Mouse (Mus musculus) liver, postnatal 0 days (tissue): ENCODE results near the gene Dlg5. TPM values are rescaled to one million over a fixed set of nuclear protein-coding genes. Genes with fewer than 3 reads are reported as not detected.

Experiments used
- ATAC-seq: fragments of 200-750 bp; cut with Nextera tagmentation; 2 replicates; pipeline ENCODE4 v1.8.0; 2017; ENCODE audit warnings: mild to moderate bottlenecking, moderate library complexity
- DNase-seq: peaks from one replicate; pipeline ENCODE4 v3.0.0-alpha.2; 2016
- H3K27ac ChIP-seq: fragments of 300-500 bp; sonication (generic); 2 replicates; pipeline ENCODE4 v1.5.1; 2014; ENCODE audit warnings: antibody characterized with exemption, moderate library complexity, mild to moderate bottlenecking, low read depth
- H3K27me3 ChIP-seq: fragments of 300-500 bp; sonication (generic); 2 replicates; pipeline ENCODE4 v1.6.1; 2014; ENCODE audit warnings: low read length, control low read depth, mixed read lengths; ENCODE audit not compliant: insufficient read depth
- H3K36me3 ChIP-seq: fragments of 300-500 bp; sonication (generic); replicated peaks from 2 replicates; pipeline ENCODE4 v1.6.1; 2014; ENCODE audit warnings: mild to moderate bottlenecking, control low read depth, low read length, moderate library complexity, mixed read lengths; ENCODE audit not compliant: insufficient read depth
- H3K4me1 ChIP-seq: fragments of 300-500 bp; sonication (generic); 2 replicates; pipeline ENCODE4 v1.6.1; 2014; ENCODE audit warnings: antibody characterized with exemption, mild to moderate bottlenecking, control low read depth; ENCODE audit not compliant: insufficient read depth
- H3K4me2 ChIP-seq: fragments of 300-500 bp; sonication (generic); 2 replicates; pipeline ENCODE4 v1.6.1; 2014; ENCODE audit warnings: low read depth, mild to moderate bottlenecking, low read length, moderate library complexity, mixed read lengths
- H3K4me3 ChIP-seq: fragments of 300-500 bp; sonication (generic); 2 replicates; pipeline ENCODE4 v1.5.1; 2014; ENCODE audit warnings: low read depth, low read length
- H3K9ac ChIP-seq: fragments of 300-500 bp; sonication (generic); replicated peaks from 2 replicates; pipeline ENCODE4 v1.6.1; 2014; ENCODE audit warnings: mild to moderate bottlenecking, moderate library complexity
- H3K9me3 ChIP-seq: fragments of 300-500 bp; sonication (generic); 2 replicates; pipeline ENCODE4 v1.6.1; 2016; ENCODE audit warnings: mild to moderate bottlenecking, control low read depth, low read length, mixed read lengths
- CTCF ChIP-seq: sonication (generic); IDR thresholded peaks from 2 replicates; pipeline ENCODE4 v1.5.1; 2016; ENCODE audit warnings: antibody characterized with exemption, low read depth
- EP300 ChIP-seq: IDR thresholded peaks from 2 replicates; pipeline ENCODE4 v1.6.1; 2016; ENCODE audit warnings: antibody characterized with exemption, low read depth, mild to moderate bottlenecking
- WGBS: fragments of 180-500 bp; shearing (Covaris S2); extraction: QIAGEN DNeasy Blood & Tissue Kit; methylation state at CpG from one replicate; pipeline ENCODE4 v1.1.7; 2014; ENCODE audit not compliant: insufficient replicate concordance; 5-methylcytosine and 5-hydroxymethylcytosine counted together
- polyA plus RNA-seq: library from polyadenylated mRNA; unstranded; fragments of >200 nt; fragmentation: Nextera tagmentation; extraction: Ambion mirVana; gene quantifications from 2 replicates; pipeline ENCODE4 v1.2.1, GENCODE M21; 2015

The Dlg5 gene
- polyA plus RNA-seq, 1 experiment from 2014 or later = 0.88 TPM

GRCm38 (mm10) chr14:24255956-24256355 lies 10.2 kb upstream of the Dlg5 start:
- WGBS = 59% methylated on average over 2 of the region's 2 CpGs
- H3K4me3 ChIP-seq = no peak overlapping the region
- H3K9ac ChIP-seq = no peak overlapping the region
- H3K27me3 ChIP-seq = no peaks in the 10 kb centered on the region
- no peak overlapping the region for H3K4me2 ChIP-seq
- no peak overlapping the region for H3K27ac ChIP-seq
- H3K9me3 ChIP-seq = no peaks in the 10 kb centered on the region
- no peaks in the 10 kb centered on the region for H3K4me1 ChIP-seq
- no peaks in the 10 kb centered on the region for H3K36me3 ChIP-seq
- no peak for ATAC-seq
- DNase-seq = no peak
- no peak for TF ChIP-seq CTCF
- TF ChIP-seq EP300 = no peak

GRCm38 (mm10) chr14:24253611-24254202 lies 8.0 kb upstream of the Dlg5 start:
- H3K4me3 ChIP-seq = no peak overlapping the region
- no peaks in the 10 kb centered on the region for H3K9me3 ChIP-seq
- H3K27me3 ChIP-seq = no peaks in the 10 kb centered on the region
- H3K4me1 ChIP-seq = no peaks in the 10 kb centered on the region
- DNase-seq (no peak), ATAC-seq (no peak)
- no peak overlapping the region for H3K9ac ChIP-seq
- 9% methylated on average over 8 of the region's 8 CpGs for WGBS
- H3K27ac ChIP-seq = no peak overlapping the region
- TF ChIP-seq CTCF (no peak), EP300 (no peak)
- no peaks in the 10 kb centered on the region for H3K36me3 ChIP-seq
- no peak overlapping the region for H3K4me2 ChIP-seq

GRCm38 (mm10) chr14:24251326-24251725 lies 5.6 kb upstream of the Dlg5 start:
- WGBS = 72% methylated on average over 1 of the region's 1 CpGs
- Histone ChIP-seq H3K27ac (no peak overlapping the region), H3K9ac (no peak overlapping the region), H3K4me2 (no peak overlapping the region), H3K4me1 (no peaks in the 10 kb centered on the region), H3K27me3 (peaks cover 7% of the 10 kb centered on the region; the same call in 1 of the 2 replicates), H3K9me3 (no peaks in the 10 kb centered on the region), H3K36me3 (no peaks in the 10 kb centered on the region), H3K4me3 (no peak overlapping the region)
- ATAC-seq = no peak
- no peak for DNase-seq
- TF ChIP-seq CTCF (no peak), EP300 (no peak)

GRCm38 (mm10) chr14:24249926-24250325 lies 4.2 kb upstream of the Dlg5 start:
- peaks cover 17% of the 10 kb centered on the region; the same call in 1 of the 2 replicates for H3K27me3 ChIP-seq
- no peaks in the 10 kb centered on the region for H3K4me1 ChIP-seq
- ATAC-seq = no peak
- no peak for DNase-seq
- no peak overlapping the region for H3K4me3 ChIP-seq
- H3K4me2 ChIP-seq = no peak overlapping the region
- H3K36me3 ChIP-seq = no peaks in the 10 kb centered on the region
- WGBS = 36% methylated on average over 2 of the region's 2 CpGs
- H3K27ac ChIP-seq = no peak overlapping the region
- no peak overlapping the region for H3K9ac ChIP-seq
- H3K9me3 ChIP-seq = no peaks in the 10 kb centered on the region
- TF ChIP-seq EP300 (no peak), CTCF (no peak)

GRCm38 (mm10) chr14:24244330-24245176 lies 1.2 kb downstream of the Dlg5 start:
- WGBS = 2% methylated on average over 39 of the region's 40 CpGs
- Histone ChIP-seq H3K4me1 (no peaks in the 10 kb centered on the region), H3K36me3 (no peaks in the 10 kb centered on the region), H3K4me2 (peak overlapping the region; percentile 83), H3K9ac (peak overlapping the region; percentile 67), H3K27ac (peak overlapping the region; percentile 69), H3K27me3 (peaks cover 29% of the 10 kb centered on the region; the same call in 1 of the 2 replicates), H3K4me3 (peak overlapping the region; percentile 60), H3K9me3 (no peaks in the 10 kb centered on the region)
- ATAC-seq (peak; percentile 43), DNase-seq (no peak)
- TF ChIP-seq CTCF (no peak), EP300 (no peak)

GRCm38 (mm10) chr14:24242016-24242415 lies 3.7 kb downstream of the Dlg5 start:
- 65% methylated on average over 2 of the region's 2 CpGs for WGBS
- no peak for DNase-seq

More at GRCm38 (mm10) chr14:24242016-24242415, 3.7 kb downstream of the Dlg5 start:
- TF ChIP-seq EP300 (no peak), CTCF (no peak)
- no peak overlapping the region for H3K4me2 ChIP-seq
- H3K27me3 ChIP-seq = peaks cover 26% of the 10 kb centered on the region; the same call in 1 of the 2 replicates
- H3K9me3 ChIP-seq = no peaks in the 10 kb centered on the region
- H3K27ac ChIP-seq = no peak overlapping the region
- ATAC-seq = no peak
- H3K4me3 ChIP-seq = no peak overlapping the region
- H3K36me3 ChIP-seq = no peaks in the 10 kb centered on the region
- no peak overlapping the region for H3K9ac ChIP-seq
- H3K4me1 ChIP-seq = no peaks in the 10 kb centered on the region
